9 mouse cellular contexts compared by ENCODE assay signal in genomic region chr1:51879927-51880814, GRCm38 (mm10). TPM values are rescaled to one million over a fixed set of nuclear protein-coding genes. Genes with fewer than 3 reads are reported as not detected.
DNase-seq lines count a peak whose midpoint lies in the region; ATAC-seq and TF ChIP-seq lines count a peak whose summit lies in the region.
"Had no signal": no experiment of that assay in that cellular context is flagged by ENCODE, and none has a peak within 500 bp of the region (broad histone marks: within the 10 kb centered on the region; RNA-seq: fewer than 3 reads in every experiment).

No protein-coding gene starts in this region.

- TF ChIP-seq POLR2A in heart, adult 2 months (IDR thresholded peaks at IDR 0.05; ENCODE audit: insufficient read depth, low read depth, low read length): no peak

- H3K4me1 ChIP-seq in heart, adult 2 months (ENCODE audit: control insufficient read depth, insufficient read depth, low read length): peaks cover 4% of the 10 kb centered on the region
- H3K4me1 ChIP-seq in hindbrain, embryonic 11.5 days (replicated peaks; ENCODE audit: control insufficient read depth, insufficient read depth, low read length): peaks cover 9% of the 10 kb centered on the region
- peaks cover 13% of the 10 kb centered on the region for H3K4me1 ChIP-seq in hindbrain, postnatal 0 days (ENCODE audit: insufficient read depth, low read length)
- peaks cover 10% of the 10 kb centered on the region; the same call in 1 of the 2 replicates for H3K4me1 ChIP-seq in lung, postnatal 0 days (ENCODE audit: insufficient read depth, low read depth, low read length)
- peaks cover 15% of the 10 kb centered on the region; the same call in 1 of the 2 replicates for H3K4me1 ChIP-seq in brown adipose tissue, adult 24 weeks (ENCODE audit: control insufficient read depth, insufficient read depth, insufficient read length, low read length)
- H3K4me1 ChIP-seq in intestine, postnatal 0 days (replicated peaks; ENCODE audit: control insufficient read depth, insufficient read depth, low read length): no peaks in the 10 kb centered on the region

- no peak overlapping the region for H3K4me3 ChIP-seq in heart, adult 2 months
- H3K4me3 ChIP-seq in hindbrain, embryonic 11.5 days (ENCODE audit: low read depth, low read length): no peak overlapping the region
- no peak overlapping the region for H3K4me3 ChIP-seq in hindbrain, postnatal 0 days (ENCODE audit: low read length)
- no peak overlapping the region for H3K4me3 ChIP-seq in lung, postnatal 0 days (ENCODE audit: low read depth, low read length)
- H3K4me3 ChIP-seq in brown adipose tissue, adult 24 weeks (ENCODE audit: insufficient read depth, low read depth, low read length): no peak overlapping the region
- no peak overlapping the region for H3K4me3 ChIP-seq in intestine, postnatal 0 days (ENCODE audit: low read depth, low read length)

- H3K36me3 ChIP-seq in heart, adult 2 months (ENCODE audit: control insufficient read depth, insufficient read depth, low read length): peaks cover 2% of the 10 kb centered on the region
- H3K36me3 ChIP-seq in hindbrain, embryonic 11.5 days (ENCODE audit: control insufficient read depth, insufficient read depth, low read length): no peaks in the 10 kb centered on the region
- no peaks in the 10 kb centered on the region for H3K36me3 ChIP-seq in hindbrain, postnatal 0 days (ENCODE audit: insufficient read depth, low read length)
- peaks cover 5% of the 10 kb centered on the region; the same call in 1 of the 2 replicates for H3K36me3 ChIP-seq in lung, postnatal 0 days (ENCODE audit: insufficient read depth, low read length)
- 0 out of 2 replicates have a peak, but pooled peaks cover 6% of the 10 kb centered on the region for H3K36me3 ChIP-seq in intestine, postnatal 0 days (ENCODE audit: control insufficient read depth, insufficient read depth)

- intact Hi-C loops in heart, adult 2 months (cut with DNase I): loop anchor here (5.0 kb wide), 1 partner anchor 32 kb away; no protein-coding TSS in a partner anchor

- DNase-seq in heart, adult 2 months: no peak
- no peak for DNase-seq in heart, adult 18-20 months
- DNase-seq in hindbrain, embryonic 11.5 days (ENCODE audit: low spot score): no peak
- DNase-seq in hindbrain, postnatal 0 days (ENCODE audit: low spot score): no peak
- no peak for DNase-seq in lung, postnatal 0 days (ENCODE audit: low spot score)
- no peak for DNase-seq in lung, adult 18-20 months
- DNase-seq: B cell, adult 2 months had no signal

- 34% methylated on average over 12 of the region's 12 CpGs for WGBS in heart, adult 2 months
- WGBS in hindbrain, embryonic 11.5 days: 63% methylated on average over 11 of the region's 12 CpGs
- WGBS in hindbrain, postnatal 0 days: 55% methylated on average over 12 of the region's 12 CpGs
- WGBS in lung, postnatal 0 days: 57% methylated on average over 12 of the region's 12 CpGs
- WGBS in intestine, postnatal 0 days: 65% methylated on average over 12 of the region's 12 CpGs

- no peak overlapping the region for H3K4me2 ChIP-seq in hindbrain, embryonic 11.5 days (replicated peaks; ENCODE audit: low read depth, low read length)
- no peak overlapping the region for H3K4me2 ChIP-seq in hindbrain, postnatal 0 days (ENCODE audit: low read depth, low read length)
- no peak overlapping the region for H3K4me2 ChIP-seq in lung, postnatal 0 days (replicated peaks; ENCODE audit: low read depth, low read length)
- H3K4me2 ChIP-seq in intestine, postnatal 0 days (replicated peaks; ENCODE audit: low read depth): no peak overlapping the region

- H3K9me3 ChIP-seq in hindbrain, embryonic 11.5 days (ENCODE audit: control insufficient read depth, low read length): no peaks in the 10 kb centered on the region
- no peaks in the 10 kb centered on the region for H3K9me3 ChIP-seq in hindbrain, postnatal 0 days (ENCODE audit: low read length)
- no peaks in the 10 kb centered on the region for H3K9me3 ChIP-seq in lung, postnatal 0 days (ENCODE audit: low read length)
- no peaks in the 10 kb centered on the region for H3K9me3 ChIP-seq in intestine, postnatal 0 days (ENCODE audit: control insufficient read depth)

- no peaks in the 10 kb centered on the region for H3K27me3 ChIP-seq in heart, adult 2 months (ENCODE audit: control insufficient read depth, insufficient read depth, low read length)
- no peaks in the 10 kb centered on the region for H3K27me3 ChIP-seq in hindbrain, embryonic 11.5 days (ENCODE audit: control insufficient read depth, insufficient read depth, low read length)
- no peaks in the 10 kb centered on the region for H3K27me3 ChIP-seq in hindbrain, postnatal 0 days (ENCODE audit: insufficient read depth, low read length)
- no peaks in the 10 kb centered on the region for H3K27me3 ChIP-seq in lung, postnatal 0 days (replicated peaks; ENCODE audit: insufficient read depth, low read length)
- H3K27me3 ChIP-seq in intestine, postnatal 0 days (replicated peaks; ENCODE audit: control insufficient read depth, insufficient read depth, low read length): no peaks in the 10 kb centered on the region

- no peak for TF ChIP-seq EP300 in heart, adult 2 months (IDR thresholded peaks at IDR 0.05; ENCODE audit: insufficient read depth, low read depth, low read length)
- TF ChIP-seq EP300 in lung, postnatal 0 days (IDR thresholded peaks at IDR 0.05): no peak

- H3K79me2 ChIP-seq in heart, adult 2 months (replicated peaks; ENCODE audit: control insufficient read depth, insufficient read depth, low read length): peaks cover 4% of the 10 kb centered on the region

- no peak overlapping the region for H3K9ac ChIP-seq in heart, adult 2 months (ENCODE audit: low read depth, low read length)
- no peak overlapping the region for H3K9ac ChIP-seq in hindbrain, embryonic 11.5 days (ENCODE audit: low read depth, low read length)
- no peak overlapping the region for H3K9ac ChIP-seq in hindbrain, postnatal 0 days (replicated peaks; ENCODE audit: low read length)
- H3K9ac ChIP-seq in lung, postnatal 0 days (replicated peaks; ENCODE audit: low read depth): no peak overlapping the region
- no peak overlapping the region for H3K9ac ChIP-seq in intestine, postnatal 0 days (ENCODE audit: low read depth, low read length)

- peak overlapping the region; percentile 64 for H3K27ac ChIP-seq in heart, adult 2 months
- no peak overlapping the region for H3K27ac ChIP-seq in hindbrain, embryonic 11.5 days (ENCODE audit: low read depth, low read length)
- H3K27ac ChIP-seq in hindbrain, postnatal 0 days: no peak overlapping the region
- peak overlapping the region; percentile 44; the same call in 1 of the 2 replicates for H3K27ac ChIP-seq in lung, postnatal 0 days (ENCODE audit: low read length)
- H3K27ac ChIP-seq in brown adipose tissue, adult 24 weeks (replicated peaks; ENCODE audit: low read depth, low read length): peak overlapping the region; percentile 16; the same call in 1 of the 2 replicates
- no peak overlapping the region for H3K27ac ChIP-seq in intestine, postnatal 0 days (ENCODE audit: low read depth, low read length)

- no peak for TF ChIP-seq CTCF in heart, adult 2 months (IDR thresholded peaks at IDR 0.05)
- TF ChIP-seq CTCF in hindbrain, postnatal 0 days (IDR thresholded peaks at IDR 0.05; ENCODE audit: low read depth): no peak
- TF ChIP-seq CTCF in lung, postnatal 0 days (IDR thresholded peaks at IDR 0.05): no peak
- TF ChIP-seq CTCF in intestine, postnatal 0 days (IDR thresholded peaks at IDR 0.05; ENCODE audit: low read depth): no peak

- ATAC-seq in hindbrain, embryonic 11.5 days (ENCODE audit: low FRiP score): peak; percentile 14; the same call in 1 of the 2 replicates
- ATAC-seq in hindbrain, postnatal 0 days: no peak
- no peak for ATAC-seq in lung, postnatal 0 days
- ATAC-seq in intestine, postnatal 0 days: no peak

RNA-seq across cellular contexts. Expression of gene Myo1b, which starts 35.7 kb away (rescaled TPM):
- total RNA-seq in heart, adult 2 months (2021): 10 to 100 TPM; 29.6 to 30.1 TPM
- 5.5 and 11.4 TPM in 2 replicates for polyA plus RNA-seq in heart, adult 2 months (2012; rRNA removed)
- 10 to 100 TPM; 24.8 to 30.0 TPM for total RNA-seq in heart, adult 18-20 months (2021)
- polyA plus RNA-seq in hindbrain, embryonic 11.5 days (2014; fragmentation: Nextera tagmentation; extraction: Ambion mirVana): 116 and 156 TPM in 2 replicates
- total RNA-seq in hindbrain, postnatal 0 days (2014; rRNA removed): 20.3 and 27.9 TPM in 2 replicates
- 44.7 and 45.2 TPM in 2 replicates for polyA plus RNA-seq in hindbrain, postnatal 0 days (2015; fragmentation: Nextera tagmentation; extraction: Ambion mirVana)
- polyA plus RNA-seq in lung, postnatal 0 days (2015; fragmentation: Nextera tagmentation; extraction: Ambion mirVana): 108 and 132 TPM in 2 replicates
- polyA plus RNA-seq in brown adipose tissue, adult 24 weeks (2012; ENCODE audit: insufficient read depth, insufficient read length, missing spikeins): 4.4 and 9.1 TPM in 2 replicates
- polyA plus RNA-seq in intestine, postnatal 0 days (2015; fragmentation: Nextera tagmentation; extraction: Ambion mirVana): 15.8 and 18.4 TPM in 2 replicates

Comparison
In these comparisons a context has a peak if more than half of its experiments do, and no peak if none do; other contexts are left out.
1. H3K27ac ChIP-seq: peak in heart, adult 2 months (single experiment), lung, postnatal 0 days (single experiment) and brown adipose tissue, adult 24 weeks (single experiment); none in hindbrain, embryonic 11.5 days (single experiment), hindbrain, postnatal 0 days (single experiment) and intestine, postnatal 0 days (single experiment).